Mouse (Mus musculus) layer of hippocampus, adult 9-10 months (tissue): ENCODE data around the gene Shf.

ENCODE experiments used
- DNase-seq: peaks from one replicate; pipeline ENCODE4 v3.0.0; 2022; ENCODE audit warnings: low spot score

Gene Shf

GRCm38 (mm10) chr2:122301921-122302573 lies 66.9 kb downstream of the Shf start:
- no peak for DNase-seq

- no peak for DNase-seq
These were observed 67.7 kb downstream of the Shf start for GRCm38 (mm10) chr2:122301081-122301920.

DNA sequence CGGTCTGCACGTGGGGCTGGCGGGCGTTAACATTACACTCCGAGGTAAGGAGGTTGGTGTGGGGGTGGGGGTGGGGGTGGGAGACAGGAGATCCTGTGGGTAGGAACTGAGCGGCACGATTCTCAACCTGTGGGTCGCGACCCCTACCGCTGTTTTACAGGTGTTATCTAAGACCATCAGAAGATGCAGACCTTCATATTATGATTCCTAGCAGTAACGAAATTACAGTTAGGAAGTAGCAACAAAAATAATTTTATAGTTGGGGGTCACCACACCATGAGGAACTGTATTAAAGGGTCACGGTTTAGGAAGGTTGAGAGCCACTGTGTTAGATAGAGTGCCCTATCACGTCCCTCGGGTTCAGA lies 68.3 kb downstream of the Shf start:
- DNase-seq, result no peak

- DNase-seq, result no peak
These were observed 68.9 kb downstream of the Shf start for GRCm38 (mm10) chr2:122299911-122300655.
